Mouse (Mus musculus) lung, postnatal 0 days (tissue): ENCODE results near the gene Rundc3a. TPM values are rescaled to one million over a fixed set of nuclear protein-coding genes. Genes with fewer than 3 reads are reported as not detected.

ENCODE experiments used
- ATAC-seq: fragments of 200-750 bp; cut with Nextera tagmentation; 2 replicates; pipeline ENCODE4 v1.8.0; 2017; ENCODE audit warnings: moderate library complexity
- DNase-seq: peaks from one replicate; pipeline ENCODE4 v3.0.0-alpha.2; 2016; ENCODE audit warnings: low spot score
- H3K27ac ChIP-seq: fragments of 300-500 bp; sonication (generic); 2 replicates; pipeline ENCODE4 v1.5.1; 2014; ENCODE audit warnings: antibody characterized with exemption, mild to moderate bottlenecking, low read length, mixed read lengths
- H3K27me3 ChIP-seq: fragments of 300-500 bp; sonication (generic); replicated peaks from 2 replicates; pipeline ENCODE4 v1.6.1; 2014; ENCODE audit warnings: low read length, mixed read lengths; ENCODE audit not compliant: insufficient read depth
- H3K36me3 ChIP-seq: fragments of 300-500 bp; sonication (generic); 2 replicates; pipeline ENCODE4 v1.6.1; 2014; ENCODE audit warnings: low read length, mixed read lengths; ENCODE audit not compliant: insufficient read depth
- H3K4me1 ChIP-seq: fragments of 300-500 bp; sonication (generic); 2 replicates; pipeline ENCODE4 v1.6.1; 2014; ENCODE audit warnings: antibody characterized with exemption, low read depth, low read length, mixed read lengths; ENCODE audit not compliant: insufficient read depth
- H3K4me2 ChIP-seq: fragments of 300-500 bp; sonication (generic); replicated peaks from 2 replicates; pipeline ENCODE4 v1.6.1; 2014; ENCODE audit warnings: low read depth, mild to moderate bottlenecking, low read length, moderate library complexity, mixed read lengths
- H3K4me3 ChIP-seq: fragments of 300-500 bp; sonication (generic); 2 replicates; pipeline ENCODE4 v1.5.1; 2014; ENCODE audit warnings: low read depth, low read length
- H3K9ac ChIP-seq: fragments of 300-500 bp; sonication (generic); replicated peaks from 2 replicates; pipeline ENCODE4 v1.6.1; 2014; ENCODE audit warnings: low read depth, mild to moderate bottlenecking
- H3K9me3 ChIP-seq: fragments of 300-500 bp; sonication (generic); 2 replicates; pipeline ENCODE4 v1.6.1; 2016; ENCODE audit warnings: low read length, mixed read lengths
- CTCF ChIP-seq: IDR thresholded peaks from 2 replicates; pipeline ENCODE4 v1.5.1; 2016; ENCODE audit warnings: antibody characterized with exemption, mild to moderate bottlenecking
- EP300 ChIP-seq: IDR thresholded peaks from 2 replicates; pipeline ENCODE4 v1.6.1; 2016; ENCODE audit warnings: antibody characterized with exemption, mild to moderate bottlenecking, control low read depth
- WGBS: fragments of 180-500 bp; shearing (Covaris S2); extraction: QIAGEN DNeasy Blood & Tissue Kit; methylation state at CpG from one replicate; pipeline ENCODE4 v1.1.7; 2014; 5-methylcytosine and 5-hydroxymethylcytosine counted together
- polyA plus RNA-seq: library from polyadenylated mRNA; unstranded; fragments of >200 nt; fragmentation: Nextera tagmentation; extraction: Ambion mirVana; gene quantifications from 2 replicates; pipeline ENCODE4 v1.2.1, GENCODE M21; 2015

The Rundc3a gene
- polyA plus RNA-seq, 1 experiment from 2014 or later, result 1.7 TPM

DNA sequence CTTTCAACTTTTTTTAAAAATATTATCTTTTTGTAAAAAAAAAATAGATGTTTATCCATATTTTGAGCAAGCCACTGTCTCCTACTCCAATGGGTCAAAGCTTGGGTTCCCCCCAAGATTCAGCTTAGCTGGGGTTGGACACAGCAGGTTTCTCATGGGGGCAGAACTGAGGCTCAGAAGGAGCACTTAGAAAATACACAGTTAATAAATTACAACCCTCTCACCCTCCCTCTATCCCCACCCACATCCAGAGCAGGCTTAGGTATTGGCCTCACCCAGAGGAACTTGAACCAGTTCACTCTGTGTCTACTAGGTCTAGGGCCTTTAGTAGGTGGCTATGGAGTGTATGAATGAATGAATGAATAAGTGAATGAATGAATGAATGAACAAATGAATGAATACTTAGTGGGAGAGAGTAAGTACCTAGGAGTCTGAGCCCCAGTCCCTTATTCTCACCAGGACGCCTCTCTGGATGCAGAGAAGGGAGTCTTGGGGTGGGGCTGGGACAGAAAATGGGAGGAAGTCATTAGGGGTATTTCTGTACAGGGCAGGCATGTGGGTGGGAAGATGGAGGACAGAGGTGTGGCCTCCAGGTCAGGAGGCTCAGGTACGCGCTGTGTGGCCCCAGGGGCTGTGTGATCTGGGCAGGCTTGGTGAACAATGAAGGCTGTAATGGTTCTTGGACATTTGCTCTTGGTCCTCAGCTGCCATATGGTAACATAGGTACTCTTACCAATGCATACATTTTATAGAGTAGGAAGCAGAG, 43.8 kb upstream of the Rundc3a start:
- Histone ChIP-seq H3K9me3 (no peaks in the 10 kb centered on the region), H3K27ac (no peak overlapping the region), H3K9ac (no peak overlapping the region), H3K4me2 (no peak overlapping the region), H3K4me3 (no peak overlapping the region), H3K36me3 (no peaks in the 10 kb centered on the region), H3K4me1 (no peaks in the 10 kb centered on the region), H3K27me3 (no peaks in the 10 kb centered on the region)
- ATAC-seq, result no peak
- TF ChIP-seq CTCF (no peak), EP300 (no peak)
- WGBS, result 93% methylated on average over 3 of the region's 3 CpGs
- DNase-seq, result no peak

- H3K36me3 ChIP-seq, result no peaks in the 10 kb centered on the region
- no peak overlapping the region for H3K27ac ChIP-seq
- TF ChIP-seq EP300 (no peak), CTCF (no peak)
- H3K4me2 ChIP-seq, result no peak overlapping the region
- H3K4me3 ChIP-seq, result no peak overlapping the region
- no peak for ATAC-seq
- no peaks in the 10 kb centered on the region for H3K27me3 ChIP-seq
- H3K9me3 ChIP-seq, result no peaks in the 10 kb centered on the region
- no peak overlapping the region for H3K9ac ChIP-seq
- WGBS, result 83% methylated on average over 4 of the region's 4 CpGs
- no peak for DNase-seq
- H3K4me1 ChIP-seq, result no peaks in the 10 kb centered on the region
These were observed 42.8 kb upstream of the Rundc3a start for GRCm38 (mm10) chr11:102350416-102350815.

DNA sequence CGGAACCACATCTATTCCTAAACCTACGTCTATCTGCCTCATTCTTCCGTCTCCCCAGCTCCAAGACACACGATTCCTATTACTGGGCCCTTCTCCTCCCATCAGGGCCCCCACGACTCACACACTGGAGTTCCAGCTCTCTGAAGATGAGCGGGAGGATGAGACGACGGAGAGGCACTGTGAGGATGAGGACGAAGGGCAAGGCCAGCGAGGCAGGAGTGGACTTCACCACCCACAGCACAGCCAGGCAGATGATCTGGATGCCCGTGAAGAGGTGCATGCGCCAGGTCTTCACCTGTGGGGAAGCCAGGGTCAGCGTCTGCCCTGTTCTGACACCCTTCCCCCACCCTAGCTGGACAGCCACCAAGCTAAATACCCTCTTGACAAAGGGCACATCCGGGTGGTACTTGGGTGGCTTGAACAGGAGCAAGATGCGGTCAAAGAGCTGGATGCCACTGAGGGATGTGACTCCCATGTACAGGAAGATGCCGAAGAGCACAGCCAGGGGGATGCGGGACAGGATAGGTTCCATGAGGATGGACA, 42.2 kb upstream of the Rundc3a start:
- Histone ChIP-seq H3K9me3 (no peaks in the 10 kb centered on the region), H3K9ac (no peak overlapping the region), H3K4me3 (no peak overlapping the region), H3K36me3 (no peaks in the 10 kb centered on the region), H3K4me2 (no peak overlapping the region), H3K27me3 (0 out of 2 replicates have a peak, but pooled peaks cover 2% of the 10 kb centered on the region), H3K4me1 (no peaks in the 10 kb centered on the region), H3K27ac (no peak overlapping the region)
- WGBS, result 79% methylated on average over 17 of the region's 17 CpGs
- ATAC-seq, result no peak
- TF ChIP-seq EP300 (no peak), CTCF (no peak)
- DNase-seq, result no peak

- 50% methylated on average over 5 of the region's 5 CpGs for WGBS
- H3K27me3 ChIP-seq, result 0 out of 2 replicates have a peak, but pooled peaks cover 2% of the 10 kb centered on the region
- H3K4me2 ChIP-seq, result no peak overlapping the region
These were observed 40.8 kb upstream of the Rundc3a start for GRCm38 (mm10) chr11:102352378-102352777.

DNA sequence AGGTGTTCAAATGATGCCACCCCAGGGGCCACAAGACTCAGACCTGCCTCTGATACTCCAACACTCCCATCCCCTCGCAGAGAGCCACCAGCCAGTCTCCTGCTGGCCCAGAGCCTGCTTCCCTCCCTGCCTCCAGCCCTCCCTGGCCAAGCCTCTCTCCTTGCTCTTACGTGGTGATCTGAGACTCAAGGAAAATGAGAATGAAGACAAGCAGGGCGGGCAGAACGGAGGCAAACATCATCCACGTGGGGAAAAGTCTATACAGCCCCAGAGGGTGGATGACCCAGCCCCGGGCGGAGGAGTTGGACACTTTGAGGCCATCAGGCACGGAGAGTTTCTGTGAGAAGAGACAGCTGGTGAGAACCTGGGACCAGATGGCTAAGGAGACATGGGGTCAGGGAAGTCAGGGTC, 40.2 kb upstream of the Rundc3a start:
- no peak overlapping the region for H3K4me2 ChIP-seq
- no peaks in the 10 kb centered on the region for H3K9me3 ChIP-seq
- TF ChIP-seq CTCF (no peak), EP300 (no peak)
- no peaks in the 10 kb centered on the region for H3K4me1 ChIP-seq
- 0 out of 2 replicates have a peak, but pooled peaks cover 2% of the 10 kb centered on the region for H3K27me3 ChIP-seq
- WGBS, result 31% methylated on average over 8 of the region's 8 CpGs
- no peak overlapping the region for H3K9ac ChIP-seq
- no peak overlapping the region for H3K4me3 ChIP-seq
- H3K27ac ChIP-seq, result no peak overlapping the region
- no peak for DNase-seq
- no peaks in the 10 kb centered on the region for H3K36me3 ChIP-seq
- no peak for ATAC-seq

More at GRCm38 (mm10) chr11:102352378-102352777, 40.8 kb upstream of the Rundc3a start:
- H3K9ac ChIP-seq, result no peak overlapping the region
- no peaks in the 10 kb centered on the region for H3K4me1 ChIP-seq
- no peak overlapping the region for H3K27ac ChIP-seq
- H3K36me3 ChIP-seq, result no peaks in the 10 kb centered on the region
- ATAC-seq (no peak), DNase-seq (no peak)
- no peak overlapping the region for H3K4me3 ChIP-seq
- no peaks in the 10 kb centered on the region for H3K9me3 ChIP-seq
- TF ChIP-seq CTCF (no peak), EP300 (no peak)

GRCm38 (mm10) chr11:102355501-102355900, 37.7 kb upstream of the Rundc3a start:
- ATAC-seq (no peak), DNase-seq (no peak)
- no peaks in the 10 kb centered on the region for H3K9me3 ChIP-seq
- H3K4me2 ChIP-seq, result no peak overlapping the region
- H3K4me3 ChIP-seq, result no peak overlapping the region
- no peak overlapping the region for H3K27ac ChIP-seq
- H3K36me3 ChIP-seq, result no peaks in the 10 kb centered on the region
- H3K9ac ChIP-seq, result no peak overlapping the region
- WGBS, result 84% methylated on average over 3 of the region's 3 CpGs
- no peaks in the 10 kb centered on the region for H3K4me1 ChIP-seq
- 0 out of 2 replicates have a peak, but pooled peaks cover 2% of the 10 kb centered on the region for H3K27me3 ChIP-seq
- TF ChIP-seq EP300 (no peak), CTCF (no peak)
